Mouse (Mus musculus) megakaryocyte, embryonic 14.5 days (primary cell): ENCODE measurements around the gene St5.

Experiments used
- FLI1 ChIP-seq: IDR thresholded peaks from 2 replicates; pipeline ENCODE4 v1.6.1; 2012; ENCODE audit warnings: low read length, inconsistent platforms, mixed read lengths
- GATA1 ChIP-seq: IDR thresholded peaks from 3 replicates; pipeline ENCODE4 v1.6.1; 2012; ENCODE audit warnings: mixed read lengths, low read length, inconsistent platforms, borderline replicate concordance

- TF ChIP-seq GATA1 (no peak), FLI1 (no peak)
Observed at GRCm38 (mm10) chr7:109734806-109735205, 31.4 kb upstream of the St5 start.
